Comparison of ENCODE assay signal across 29 mouse cellular contexts in the genomic region with DNA sequence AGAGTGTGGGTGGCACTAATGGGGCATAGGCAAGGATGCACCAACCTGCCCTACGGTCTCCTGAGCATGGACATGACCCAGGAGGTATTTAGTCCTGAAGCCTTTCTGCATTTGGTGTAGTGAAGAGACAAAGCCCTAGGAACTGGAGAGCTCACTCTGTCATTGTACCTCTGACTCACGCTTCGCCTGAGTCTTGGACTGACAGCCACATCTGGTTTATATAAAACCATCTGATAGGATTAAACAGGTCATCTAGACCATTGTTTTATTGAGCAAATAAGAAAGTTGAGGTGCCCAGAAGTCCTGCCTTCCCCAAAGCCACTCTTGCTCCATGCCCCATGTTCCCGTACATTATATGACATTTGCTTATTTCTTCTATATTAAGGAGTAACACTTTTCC.
DNase-seq lines count a peak whose midpoint lies in the region; ATAC-seq and TF ChIP-seq lines count a peak whose summit lies in the region.
"Had no signal": no experiment of that assay in that cellular context is flagged by ENCODE, and none has a peak within 500 bp of the region (broad histone marks: within the 10 kb centered on the region; RNA-seq: fewer than 3 reads in every experiment).

No protein-coding gene starts in this region.

- no peak for TF ChIP-seq CTCF in embryonic fibroblast, embryonic 13.5 days (IDR thresholded peaks at IDR 0.05; ENCODE audit: borderline replicate concordance, insufficient read depth, low read length)

- peaks cover 45% of the 10 kb centered on the region for H3K79me2 ChIP-seq in myocyte (ENCODE audit: control insufficient read depth, insufficient read depth)

- no peaks in the 10 kb centered on the region for H3K36me3 ChIP-seq in embryonic facial prominence, embryonic 11.5 days (replicated peaks; ENCODE audit: control insufficient read depth, insufficient read depth, low read depth, low read length)
- H3K36me3 ChIP-seq in myocyte (ENCODE audit: control insufficient read depth, insufficient read depth): no peaks in the 10 kb centered on the region
- H3K36me3 ChIP-seq: G1E; kidney, embryonic 15.5 days; liver, embryonic 12.5 days; neural tube, embryonic 12.5 days had no signal

- H3K9me3 ChIP-seq in embryonic facial prominence, embryonic 11.5 days (replicated peaks; ENCODE audit: control insufficient read depth, low read length): no peaks in the 10 kb centered on the region
- H3K9me3 ChIP-seq: G1E; kidney, embryonic 15.5 days; liver, embryonic 12.5 days; neural tube, embryonic 12.5 days had no signal

- DNase-seq in MN1 (ENCODE audit: low spot score): peak; percentile 56
- peak; percentile 49 for DNase-seq in embryonic facial prominence, embryonic 11.5 days (ENCODE audit: low spot score)
- DNase-seq in left cerebral cortex, adult 18-20 months (ENCODE audit: low spot score in 2 of 2): no peak
- DNase-seq in kidney, adult 11 months: no peak
- no peak for DNase-seq in adrenal gland, postnatal 10 days
- DNase-seq: cerebellum, adult 2 months; cerebellum, postnatal 14 days; forebrain, postnatal 0 days; gastrocnemius, postnatal 10 days; kidney, postnatal 25 days; liver, postnatal 0 days; lung, postnatal 36 days; right cerebral cortex, adult 18-20 months; right cerebral cortex, postnatal 4 days; thymus, adult 18-20 months; thymus, postnatal 25 days had no signal

- no peak for ATAC-seq in embryonic facial prominence, embryonic 11.5 days (replicated peaks; ENCODE audit: insufficient number of reproducible peaks, low FRiP score, low TSS enrichment, low read depth)
- ATAC-seq: forebrain, postnatal 0 days; intestine, postnatal 0 days; liver, embryonic 12.5 days; liver, postnatal 0 days; midbrain, embryonic 16.5 days had no signal

- H3ac ChIP-seq in myocyte (ENCODE audit: control insufficient read depth, insufficient read length): no peak overlapping the region

- WGBS in embryonic facial prominence, embryonic 11.5 days: 52% methylated on average over 4 of the region's 4 CpGs

- peaks cover 11% of the 10 kb centered on the region for H3K4me1 ChIP-seq in embryonic facial prominence, embryonic 11.5 days (ENCODE audit: control insufficient read depth, insufficient read depth, low read length)
- H3K4me1 ChIP-seq in embryonic fibroblast, embryonic 13.5 days (ENCODE audit: control insufficient read depth, insufficient read depth, low read length): peaks cover 10% of the 10 kb centered on the region
- H3K4me1 ChIP-seq: liver, embryonic 12.5 days had no signal

- no peaks in the 10 kb centered on the region for H3K27me3 ChIP-seq in embryonic facial prominence, embryonic 11.5 days (ENCODE audit: control insufficient read depth, insufficient read depth, low read length)
- H3K27me3 ChIP-seq in myocyte (ENCODE audit: control insufficient read depth, insufficient read depth, insufficient read length): no peaks in the 10 kb centered on the region
- H3K27me3 ChIP-seq: kidney, embryonic 15.5 days; liver, embryonic 12.5 days; neural tube, embryonic 12.5 days had no signal

- H3K4me3 ChIP-seq in embryonic facial prominence, embryonic 11.5 days (ENCODE audit: low read depth, low read length): no peak overlapping the region
- no peak overlapping the region for H3K4me3 ChIP-seq in embryonic fibroblast, embryonic 13.5 days (ENCODE audit: insufficient read depth, low read length)
- H3K4me3 ChIP-seq in myocyte: no peak overlapping the region
- H3K4me3 ChIP-seq: kidney, embryonic 15.5 days; layer of hippocampus, adult 2 months; liver, embryonic 12.5 days; neural tube, embryonic 12.5 days had no signal

- no peak for TF ChIP-seq POLR2A in embryonic fibroblast, embryonic 13.5 days (IDR thresholded peaks at IDR 0.05; ENCODE audit: low read depth, low read length)
- TF ChIP-seq POLR2A in myocyte (IDR thresholded peaks at IDR 0.05; ENCODE audit: insufficient read length, low read depth): no peak

- H3K27ac ChIP-seq in embryonic facial prominence, embryonic 11.5 days (replicated peaks; ENCODE audit: low read depth, low read length): no peak overlapping the region
- H3K27ac ChIP-seq in embryonic fibroblast, embryonic 13.5 days (ENCODE audit: insufficient read depth, low read length): peak overlapping the region; percentile 53
- H3K27ac ChIP-seq: hindbrain, embryonic 14.5 days; kidney, embryonic 15.5 days; layer of hippocampus, adult 2 months; liver, embryonic 12.5 days; neural tube, embryonic 12.5 days; stomach, postnatal 0 days had no signal

- H3K4me2 ChIP-seq in embryonic facial prominence, embryonic 11.5 days (ENCODE audit: low read depth, low read length): no peak overlapping the region
- peak overlapping the region; percentile 50 for H3K4me2 ChIP-seq in myocyte (ENCODE audit: low read depth)
- H3K4me2 ChIP-seq: heart, embryonic 11.5 days; hindbrain, embryonic 14.5 days; kidney, embryonic 15.5 days; liver, embryonic 12.5 days; midbrain, embryonic 11.5 days; neural tube, embryonic 12.5 days had no signal

- no peak overlapping the region for H3K9ac ChIP-seq in embryonic facial prominence, embryonic 11.5 days (replicated peaks; ENCODE audit: low read length)
- H3K9ac ChIP-seq: forebrain, postnatal 0 days; hindbrain, embryonic 14.5 days; kidney, embryonic 15.5 days; liver, embryonic 12.5 days; liver, postnatal 0 days; neural tube, embryonic 12.5 days had no signal

TF ChIP-seq in myocyte, 11 proteins besides CTCF, POLR2A, EP300 and RAD21:
- no peak for TF ChIP-seq SRF (IDR thresholded peaks at IDR 0.05; ENCODE audit: control insufficient read depth, insufficient read length, low read depth)
- peak; percentile 61 to 90 (median 73) for TF ChIP-seq MYOD1 (IDR thresholded peaks at IDR 0.05; ENCODE audit: control insufficient read depth in 1 of 3, insufficient read length in 2 of 3, low read depth in 2 of 3)
- peak; percentile 58 for TF ChIP-seq TCF12 (IDR thresholded peaks at IDR 0.05; ENCODE audit: insufficient read depth, poor library complexity, severe bottlenecking)
- no peak for TF ChIP-seq REST (IDR thresholded peaks at IDR 0.05; ENCODE audit: insufficient read depth, insufficient read length)
TF ChIP-seq in myocyte: peak in this region for 2.

Comparison
In these comparisons a context has a peak if more than half of its experiments do, and no peak if none do; other contexts are left out.
1. DNase-seq: peak in MN1 (single experiment) and embryonic facial prominence, embryonic 11.5 days (single experiment); none in left cerebral cortex, adult 18-20 months (0 of 2), kidney, adult 11 months (single experiment) and adrenal gland, postnatal 10 days (single experiment).